Mouse (Mus musculus) gastrocnemius, postnatal 10 days (tissue): ENCODE measurements around the gene Olfr551. TPM values are rescaled to one million over a fixed set of nuclear protein-coding genes. Genes with fewer than 3 reads are reported as not detected.
"Not testable (repeated sequence)": the region's sequence is repeated elsewhere in the genome, so short reads cannot be mapped to it uniquely, and the experiment has no call there.

ENCODE experiments used
- DNase-seq: peaks from one replicate; pipeline ENCODE4 v3.0.0; 2021; ENCODE audit warnings: mixed read lengths
- long read RNA-seq, 2 experiments: library from polyadenylated mRNA; stranded (forward); transcript quantifications; one replicate each; pipeline ENCODE4 v2.0.0; 2021
- total RNA-seq, 2 experiments: library from RNA; stranded (reverse); gene quantifications; 2 replicates each; pipeline ENCODE4 v1.2.3; 2021

Olfr551 gene
- total RNA-seq: not detected
- long read RNA-seq, experiment 1: 0 reads
- long read RNA-seq, experiment 2: 0 reads

DNA sequence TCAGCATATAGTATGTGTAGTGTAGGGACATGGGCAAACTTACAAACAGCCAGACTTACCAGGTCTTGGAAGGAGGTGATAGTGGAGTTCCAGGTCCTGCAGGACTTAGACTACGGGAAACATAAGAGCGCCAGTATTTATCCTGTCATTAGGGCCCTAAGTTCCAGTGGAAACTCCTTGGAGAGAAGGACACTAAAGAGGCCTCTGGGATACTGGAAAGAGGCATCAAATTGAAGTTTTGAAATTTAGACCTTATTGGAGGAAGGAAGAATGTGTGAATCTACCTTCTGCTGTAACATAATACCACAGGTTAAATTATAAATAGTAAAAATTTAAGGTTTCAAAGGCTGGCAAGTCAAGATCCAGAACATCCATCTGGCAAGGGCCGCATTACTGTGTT lies at the start of gene Olfr551:
TSS of gene Olfr551 (minus strand) at position 101 of the 400 bp plus-strand sequence.
- DNase-seq: no peak

DNA sequence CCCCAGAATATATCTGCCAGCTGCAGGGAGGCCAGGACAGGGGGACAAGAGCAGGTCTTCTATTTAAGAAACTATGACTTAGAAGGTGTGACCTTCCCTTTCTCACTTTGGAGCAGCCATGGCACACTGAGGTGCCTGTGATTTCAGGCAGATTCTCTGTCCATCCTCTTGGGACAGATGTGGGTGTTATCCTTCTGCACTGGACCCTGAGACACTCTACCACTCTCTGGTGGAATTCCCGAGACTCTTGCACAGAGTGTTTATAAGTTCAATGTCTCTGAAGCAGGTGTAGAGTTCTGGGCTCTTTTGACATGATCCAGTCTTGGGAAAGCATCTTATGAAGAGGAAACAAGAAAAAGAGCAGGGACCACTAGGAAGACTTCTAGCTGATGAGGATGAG lies 46.4 kb upstream of the Olfr551 start, which contains the start of gene Olfr554:
TSS of gene Olfr554 (plus strand) at position 301 of the 400 bp plus-strand sequence.
- no peak for DNase-seq

- DNase-seq: peak; percentile 14
Measured at GRCm38 (mm10) chr7:102636665-102637064, 45.0 kb upstream of the Olfr551 start.

- DNase-seq: not testable (repeated sequence)
Measured at GRCm38 (mm10) chr7:102620368-102620767, 28.7 kb upstream of the Olfr551 start.

GRCm38 (mm10) chr7:102619608-102620007 lies 27.9 kb upstream of the Olfr551 start:
- peak; percentile 10 for DNase-seq

DNA sequence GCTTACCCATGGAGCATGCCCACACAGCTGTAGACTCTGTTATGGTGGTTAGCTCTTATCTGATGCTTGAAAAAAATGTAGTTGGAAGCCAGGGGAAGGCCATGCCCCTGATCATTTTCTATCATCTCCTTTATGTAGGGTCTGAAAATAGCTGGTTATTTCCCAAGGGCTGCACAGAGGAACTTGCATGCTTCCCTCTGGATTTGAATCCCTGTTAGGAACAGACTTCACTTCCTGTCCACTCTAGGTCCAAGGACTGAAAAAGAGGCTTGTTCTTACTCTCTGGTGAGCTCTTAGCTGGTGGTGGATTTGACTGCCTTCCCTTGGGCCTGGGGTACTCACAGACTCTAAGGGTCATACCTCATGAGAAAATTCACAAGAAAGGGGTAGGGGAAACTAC lies 26.4 kb upstream of the Olfr551 start, which contains the start of gene Olfr553:
TSS of gene Olfr553 (minus strand) at position 101 of the 400 bp plus-strand sequence.
- DNase-seq: no peak

- DNase-seq: no peak
Measured at GRCm38 (mm10) chr7:102597378-102598031, 5.8 kb upstream of the Olfr551 start, which contains the start of gene Olfr552. Gene Olfr552 (plus strand): TSS chr7:102597770.

DNA sequence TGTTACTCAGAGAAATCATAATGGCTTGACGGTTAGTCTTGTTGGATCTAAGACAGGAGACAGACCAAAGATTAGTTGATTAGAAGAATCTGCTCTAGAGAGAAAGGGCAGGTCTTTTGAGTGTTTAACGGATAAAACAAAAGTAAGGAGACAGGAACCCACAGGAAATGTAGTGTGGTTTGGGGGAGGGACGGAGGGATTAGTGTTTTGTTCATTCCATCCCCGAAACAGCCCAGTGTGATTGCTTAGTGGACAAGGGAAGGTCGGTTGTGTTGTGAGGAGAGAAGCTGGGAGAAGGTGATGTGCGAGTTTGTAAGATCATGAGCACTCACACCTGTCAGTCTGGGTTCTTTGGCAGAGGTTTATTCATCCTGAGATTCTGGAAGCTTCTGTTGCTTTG lies 15.7 kb downstream of the Olfr551 start:
- no peak for DNase-seq

- DNase-seq: no peak
Measured at GRCm38 (mm10) chr7:102573174-102573830, 18.4 kb downstream of the Olfr551 start.

- DNase-seq: no peak
Measured at GRCm38 (mm10) chr7:102571142-102571541, 20.5 kb downstream of the Olfr551 start, which contains the start of gene Olfr550. Gene Olfr550 (plus strand): TSS chr7:102571442.

- DNase-seq: no peak
Measured at GRCm38 (mm10) chr7:102566219-102566618, 25.5 kb downstream of the Olfr551 start.

DNA sequence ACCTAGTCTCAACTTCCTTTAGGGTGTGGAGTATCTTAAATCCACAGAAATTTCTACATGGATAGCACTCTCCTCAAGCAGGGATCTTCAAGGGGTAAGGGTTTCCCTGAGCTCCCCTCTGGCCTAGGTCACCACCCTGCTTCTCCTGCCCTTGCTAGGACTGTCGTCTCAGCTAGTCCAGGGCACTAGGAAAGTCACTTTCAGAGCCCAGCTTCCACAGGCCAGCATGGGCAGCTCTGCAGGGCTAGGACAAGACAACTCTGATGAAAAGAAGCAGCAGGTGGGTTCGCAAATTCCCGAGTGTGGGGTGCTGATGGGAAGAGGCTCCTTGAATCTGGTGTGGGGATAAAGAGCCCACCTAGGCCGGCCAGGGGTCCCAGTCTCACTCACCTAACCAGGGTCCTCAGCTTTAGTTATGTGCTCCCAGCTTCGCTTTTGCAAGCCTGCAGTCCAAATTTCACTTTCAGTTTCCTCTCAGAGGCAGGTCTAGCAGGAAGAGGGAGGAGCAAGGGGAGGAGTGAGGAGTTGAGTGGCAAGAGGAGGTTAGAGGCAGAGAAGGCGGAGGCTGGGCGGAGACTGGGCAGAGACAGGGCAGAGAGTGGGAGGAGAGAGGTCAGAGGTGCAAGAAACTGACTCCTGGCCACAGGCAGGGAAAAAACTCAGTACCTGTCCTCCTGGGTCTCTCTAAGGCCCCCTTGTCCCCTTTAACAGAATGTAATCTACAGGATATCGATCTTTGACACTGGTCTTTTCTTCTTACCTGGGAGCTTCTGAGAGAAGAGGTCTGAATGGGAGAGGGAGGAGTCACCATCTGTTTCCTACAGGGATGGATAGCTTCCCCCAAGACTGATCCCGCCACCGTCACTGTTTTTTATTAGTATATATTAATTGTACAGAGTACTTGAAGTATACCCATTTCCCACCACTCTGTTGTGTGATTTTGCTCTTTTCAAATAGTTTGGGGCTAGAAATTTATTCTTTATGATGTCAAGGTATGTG lies 26.4 kb downstream of the Olfr551 start, which contains the start of gene Trim21:
TSS of gene Trim21 (minus strand) at position 488 of the 999 bp plus-strand sequence.
- peak; percentile 70 for DNase-seq

- DNase-seq: no peak
Measured at GRCm38 (mm10) chr7:102553279-102553678, 38.4 kb downstream of the Olfr551 start.

- DNase-seq: no peak
Measured at GRCm38 (mm10) chr7:102549570-102549969, 42.1 kb downstream of the Olfr551 start, which contains the start of gene Olfr549. Gene Olfr549 (plus strand): TSS chr7:102549870.

DNA sequence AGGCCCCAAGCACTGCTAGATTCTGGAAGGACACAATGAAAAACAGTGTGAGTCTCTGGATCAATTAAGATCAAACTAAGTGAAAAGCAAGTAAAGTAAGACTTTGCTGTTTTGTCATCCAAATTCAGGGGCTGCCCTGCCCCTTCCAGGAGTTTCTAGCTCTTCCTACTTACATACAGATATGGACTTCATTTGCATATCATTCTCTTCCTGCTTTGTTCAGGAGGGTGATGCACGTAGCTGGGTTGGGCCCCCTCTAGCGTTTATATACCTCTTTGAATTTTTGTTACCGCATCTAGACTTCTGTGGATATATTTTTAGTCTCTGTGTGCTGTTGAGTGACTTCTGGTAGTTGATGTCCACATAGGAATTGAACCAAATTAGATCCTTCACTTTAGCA lies 50.4 kb downstream of the Olfr551 start:
- DNase-seq: no peak

DNA sequence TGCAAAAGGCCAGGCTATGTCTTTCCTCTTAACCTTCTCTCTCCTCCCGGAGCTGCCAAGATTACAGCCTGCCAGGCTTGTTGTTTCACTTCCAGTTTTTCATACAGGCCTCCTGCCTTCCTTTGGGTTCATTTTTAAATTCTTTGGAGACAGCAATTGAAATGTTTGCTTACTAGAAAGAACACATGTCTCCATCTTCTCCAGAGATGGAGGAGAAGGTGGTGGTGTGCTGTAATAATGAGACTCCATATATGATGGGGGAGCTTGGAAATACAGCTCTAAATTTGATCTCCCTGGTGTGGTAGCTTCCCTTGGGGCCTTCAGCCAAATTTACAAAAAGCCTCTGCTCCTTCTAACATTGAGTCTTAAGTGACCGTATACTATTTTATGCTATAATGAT lies 51.1 kb downstream of the Olfr551 start, which contains the start of gene Olfr548-ps1:
TSS of gene Olfr548-ps1 (plus strand) at position 301 of the 400 bp plus-strand sequence.
- no peak for DNase-seq

GRCm38 (mm10) chr7:102534449-102534848 lies 57.2 kb downstream of the Olfr551 start, which contains the start of gene Olfr547:
Gene Olfr547 (plus strand): TSS chr7:102534749.
- DNase-seq: no peak
